Mouse (Mus musculus) embryonic facial prominence, embryonic 15.5 days (tissue): ENCODE results near the gene Sirpa. TPM values are rescaled to one million over a fixed set of nuclear protein-coding genes. Genes with fewer than 3 reads are reported as not detected.
A peak's percentile ranks its signal among the peaks of the same experiment; 100 is the strongest.

Source experiments
- ATAC-seq: fragments of 200-750 bp; cut with Nextera tagmentation; 2 replicates; pipeline ENCODE4 v1.8.0; 2017; ENCODE audit warnings: low read depth, moderate TSS enrichment; ENCODE audit not compliant: insufficient number of reproducible peaks, low FRiP score, low TSS enrichment
- H3K27ac ChIP-seq: fragments of 300-500 bp; sonication (generic); replicated peaks from 2 replicates; pipeline ENCODE4 v1.5.1; 2015; ENCODE audit warnings: mild to moderate bottlenecking, inconsistent platforms
- H3K27me3 ChIP-seq: fragments of 300-500 bp; sonication (generic); 2 replicates; pipeline ENCODE4 v1.6.1; 2015; ENCODE audit warnings: inconsistent platforms
- H3K36me3 ChIP-seq: fragments of 300-500 bp; sonication (generic); 2 replicates; pipeline ENCODE4 v1.6.1; 2015; ENCODE audit warnings: mild to moderate bottlenecking, inconsistent platforms
- H3K4me1 ChIP-seq: fragments of 300-500 bp; sonication (generic); 2 replicates; pipeline ENCODE4 v1.6.1; 2015; ENCODE audit warnings: inconsistent platforms
- H3K4me2 ChIP-seq: fragments of 300-500 bp; sonication (generic); replicated peaks from 2 replicates; pipeline ENCODE4 v1.6.1; 2015; ENCODE audit warnings: mild to moderate bottlenecking, inconsistent platforms
- H3K4me3 ChIP-seq: fragments of 300-500 bp; sonication (generic); replicated peaks from 2 replicates; pipeline ENCODE4 v1.5.1; 2015; ENCODE audit warnings: mild to moderate bottlenecking, inconsistent platforms
- H3K9ac ChIP-seq: fragments of 300-500 bp; sonication (generic); 2 replicates; pipeline ENCODE4 v1.6.1; 2015; ENCODE audit warnings: inconsistent platforms
- H3K9me3 ChIP-seq: fragments of 300-500 bp; sonication (generic); replicated peaks from 2 replicates; pipeline ENCODE4 v1.6.1; 2016; ENCODE audit warnings: inconsistent platforms
- WGBS: fragments of 180-500 bp; shearing (Covaris S2); methylation state at CpG from one replicate; pipeline ENCODE4 v1.1.7; 2015; 5-methylcytosine and 5-hydroxymethylcytosine counted together
- polyA plus RNA-seq: library from polyadenylated mRNA; unstranded; fragments of >200 nt; fragmentation: Nextera tagmentation; extraction: Ambion mirVana; gene quantifications from 2 replicates; pipeline ENCODE4 v1.2.1, GENCODE M21; 2015

The Sirpa gene
- 30.9 and 32.8 TPM in 2 replicates for polyA plus RNA-seq

DNA sequence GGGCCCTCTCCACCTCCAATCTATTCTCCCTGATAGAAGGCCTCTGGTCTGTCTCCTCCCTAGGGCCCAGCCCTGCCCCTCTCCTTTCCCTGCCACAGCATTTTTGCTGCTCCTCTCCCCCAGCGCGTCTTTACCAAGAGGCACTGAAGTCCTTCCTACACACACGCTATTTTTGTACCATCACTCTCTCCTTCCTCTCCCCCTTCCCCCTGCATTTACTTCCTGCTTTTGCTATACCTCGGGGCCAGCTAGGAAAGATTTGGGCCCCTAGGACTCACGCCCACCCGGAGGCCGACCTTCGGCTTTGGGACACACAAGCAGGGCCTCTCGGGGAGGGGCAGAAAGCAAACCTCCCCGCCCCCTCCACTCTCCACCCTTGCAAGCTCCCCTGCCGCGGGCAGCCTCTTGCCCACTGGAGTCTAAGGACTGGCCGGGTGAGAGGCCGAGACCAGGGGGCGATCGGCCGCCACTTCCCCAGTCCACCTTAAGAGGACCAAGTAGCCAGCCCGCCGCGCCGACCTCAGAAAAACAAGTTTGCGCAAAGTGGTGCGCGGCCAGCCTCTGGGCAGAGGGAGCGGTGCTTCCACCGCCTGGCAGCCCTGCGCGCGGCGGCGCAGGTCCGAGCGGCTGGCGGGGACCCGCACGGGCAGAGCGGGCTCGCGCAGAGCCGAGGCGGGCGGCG lies at the start of gene Sirpa:
Gene Sirpa (plus strand): TSS at position 377 of the 682 bp plus-strand sequence.
- Histone ChIP-seq H3K27ac (peak within 1 kb of the TSS; percentile 94), H3K36me3 (no peaks in the 10 kb centered on the region), H3K27me3 (no peaks in the 10 kb centered on the region), H3K4me1 (peaks cover 31% of the 10 kb centered on the region), H3K9ac (peak within 1 kb of the TSS; percentile 81), H3K4me3 (peak within 1 kb of the TSS; percentile 71), H3K4me2 (peak within 1 kb of the TSS; percentile 81), H3K9me3 (no peaks in the 10 kb centered on the region)
- under 1% methylated on average over 43 of the region's 43 CpGs for WGBS
- peak; percentile 79 for ATAC-seq

DNA sequence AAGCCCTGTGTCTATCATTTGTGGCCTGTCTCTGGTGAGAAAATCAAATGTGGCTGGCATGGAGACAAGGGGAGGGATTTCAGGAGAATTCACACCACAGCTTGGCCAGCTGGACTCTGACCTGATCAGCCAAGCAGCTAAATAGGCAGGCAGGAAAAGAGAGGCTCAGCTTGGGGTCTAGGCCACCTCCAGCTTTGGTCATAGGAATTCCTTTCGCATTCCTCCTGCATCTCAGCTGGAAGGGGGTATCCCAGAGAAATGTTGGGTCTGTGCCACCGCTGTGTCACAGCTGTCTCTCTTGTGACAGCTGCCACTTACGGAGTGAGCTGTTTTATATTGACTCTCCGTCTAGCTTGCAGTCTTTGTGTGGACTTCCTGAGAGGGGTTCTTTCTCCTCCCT lies 48.2 kb upstream of the Sirpa start:
- Histone ChIP-seq H3K4me1 (no peaks in the 10 kb centered on the region), H3K9me3 (no peaks in the 10 kb centered on the region), H3K27ac (no peak overlapping the region), H3K4me2 (no peak overlapping the region), H3K36me3 (no peaks in the 10 kb centered on the region), H3K4me3 (no peak overlapping the region), H3K27me3 (no peaks in the 10 kb centered on the region), H3K9ac (no peak overlapping the region)
- peak; percentile 47; the same call in 1 of the 2 replicates for ATAC-seq
- 38% methylated on average over 4 of the region's 4 CpGs for WGBS

DNA sequence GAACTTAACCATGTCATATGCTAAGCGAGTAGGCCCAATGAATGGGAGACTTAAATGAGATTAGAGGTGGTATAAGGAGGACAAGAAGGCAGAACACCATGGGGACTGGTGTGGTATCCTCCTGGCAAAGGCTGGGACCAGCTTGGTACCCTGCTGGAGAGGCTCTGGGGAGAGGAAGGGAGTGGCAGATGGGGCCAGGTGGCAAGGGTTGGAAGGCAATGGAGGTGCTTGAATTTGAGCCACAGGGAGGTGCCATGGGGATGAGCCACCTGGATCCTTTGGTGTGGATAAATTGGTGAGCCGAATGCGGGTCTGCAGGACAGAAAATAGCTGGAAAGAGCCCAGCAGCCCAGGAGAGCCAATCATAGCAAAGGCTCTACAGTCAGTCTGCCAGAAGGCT lies 47.7 kb upstream of the Sirpa start:
- Histone ChIP-seq H3K9me3 (no peaks in the 10 kb centered on the region), H3K4me1 (no peaks in the 10 kb centered on the region), H3K4me3 (no peak overlapping the region), H3K4me2 (no peak overlapping the region), H3K27me3 (no peaks in the 10 kb centered on the region), H3K27ac (no peak overlapping the region), H3K36me3 (no peaks in the 10 kb centered on the region), H3K9ac (no peak overlapping the region)
- WGBS = 71% methylated on average over 3 of the region's 3 CpGs
- no peak for ATAC-seq

DNA sequence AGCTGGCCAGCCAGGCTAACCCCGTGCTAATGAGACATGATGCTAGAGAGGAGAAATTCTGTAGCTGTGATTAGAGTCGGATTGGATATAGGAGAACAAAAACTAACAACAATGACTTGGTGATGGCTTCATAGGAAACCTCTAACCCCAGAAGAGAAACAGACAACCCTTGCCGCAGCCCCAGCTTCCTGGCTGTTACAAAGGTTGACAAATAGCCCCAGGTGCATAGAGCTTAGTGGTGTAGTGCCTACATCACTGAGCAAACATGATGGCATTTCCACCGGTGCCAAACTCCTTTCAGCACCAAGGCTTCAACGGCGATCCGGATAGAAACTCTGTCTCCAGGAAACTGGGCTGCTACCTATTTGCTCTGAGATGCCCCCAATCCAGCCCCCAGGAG lies 47.0 kb upstream of the Sirpa start:
- Histone ChIP-seq H3K9me3 (no peaks in the 10 kb centered on the region), H3K4me3 (no peak overlapping the region), H3K27me3 (no peaks in the 10 kb centered on the region), H3K9ac (no peak overlapping the region), H3K27ac (no peak overlapping the region), H3K4me1 (no peaks in the 10 kb centered on the region), H3K36me3 (no peaks in the 10 kb centered on the region), H3K4me2 (no peak overlapping the region)
- 71% methylated on average over 7 of the region's 7 CpGs for WGBS
- ATAC-seq = no peak

DNA sequence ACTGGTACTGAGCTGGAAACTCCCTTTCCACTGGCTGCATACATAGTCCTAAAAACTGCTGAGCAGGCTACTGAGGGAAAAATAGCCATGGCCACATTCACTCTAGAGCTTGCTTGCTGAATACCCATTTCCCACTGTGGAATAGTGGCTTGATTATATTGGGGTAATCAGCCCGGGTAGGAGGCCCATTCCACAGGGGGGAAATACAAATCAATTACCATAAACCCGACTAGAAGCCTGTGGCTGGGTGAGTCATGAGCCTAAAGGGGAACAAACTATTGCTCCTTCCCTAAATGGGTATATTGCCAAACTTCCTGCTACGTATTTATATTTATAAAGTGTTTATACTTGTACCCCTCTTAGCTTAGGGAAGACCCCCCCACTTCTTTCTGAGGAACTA lies 45.9 kb upstream of the Sirpa start:
- H3K9me3 ChIP-seq = no peaks in the 10 kb centered on the region
- no peak overlapping the region for H3K4me3 ChIP-seq
- no peak for ATAC-seq
- H3K27ac ChIP-seq = no peak overlapping the region
- H3K9ac ChIP-seq = no peak overlapping the region
- no peaks in the 10 kb centered on the region for H3K4me1 ChIP-seq
- 54% methylated on average over 3 of the region's 3 CpGs for WGBS
- no peaks in the 10 kb centered on the region for H3K27me3 ChIP-seq
- H3K36me3 ChIP-seq = no peaks in the 10 kb centered on the region
- H3K4me2 ChIP-seq = no peak overlapping the region

DNA sequence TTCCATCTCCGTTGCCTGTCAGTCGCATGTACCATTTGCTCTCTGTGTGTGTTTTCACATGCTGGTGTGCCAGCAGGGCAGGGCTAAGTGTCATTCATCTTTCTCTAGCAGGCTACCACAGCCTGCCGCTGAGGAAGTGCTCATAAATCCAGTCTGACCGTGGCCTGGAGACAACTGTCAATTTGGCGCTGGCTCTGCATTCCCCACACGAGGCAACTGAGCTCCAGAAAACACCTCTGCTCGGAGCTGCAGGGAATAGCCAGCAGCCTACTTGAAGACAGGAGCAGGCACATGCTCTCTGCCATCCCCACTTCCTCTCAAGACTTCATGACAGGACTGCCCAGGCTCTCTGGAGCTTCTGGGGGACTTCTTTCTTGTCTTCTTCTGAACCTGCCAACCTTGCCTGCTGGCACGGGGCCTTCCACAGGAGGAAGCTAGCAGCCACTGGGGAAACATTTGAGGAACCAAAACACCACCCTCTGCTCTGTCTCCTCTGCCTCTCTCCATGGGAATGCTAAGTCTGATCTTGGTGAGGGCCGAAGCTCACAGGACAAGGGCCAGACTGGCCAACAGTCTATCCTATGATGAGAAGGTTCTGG lies 43.0 kb upstream of the Sirpa start:
- no peak overlapping the region for H3K4me3 ChIP-seq
- no peak overlapping the region for H3K9ac ChIP-seq
- H3K27ac ChIP-seq = no peak overlapping the region
- 58% methylated on average over 9 of the region's 9 CpGs for WGBS
- no peaks in the 10 kb centered on the region for H3K9me3 ChIP-seq
- H3K36me3 ChIP-seq = no peaks in the 10 kb centered on the region
- no peaks in the 10 kb centered on the region for H3K27me3 ChIP-seq
- no peaks in the 10 kb centered on the region for H3K4me1 ChIP-seq
- ATAC-seq = no peak
- no peak overlapping the region for H3K4me2 ChIP-seq

DNA sequence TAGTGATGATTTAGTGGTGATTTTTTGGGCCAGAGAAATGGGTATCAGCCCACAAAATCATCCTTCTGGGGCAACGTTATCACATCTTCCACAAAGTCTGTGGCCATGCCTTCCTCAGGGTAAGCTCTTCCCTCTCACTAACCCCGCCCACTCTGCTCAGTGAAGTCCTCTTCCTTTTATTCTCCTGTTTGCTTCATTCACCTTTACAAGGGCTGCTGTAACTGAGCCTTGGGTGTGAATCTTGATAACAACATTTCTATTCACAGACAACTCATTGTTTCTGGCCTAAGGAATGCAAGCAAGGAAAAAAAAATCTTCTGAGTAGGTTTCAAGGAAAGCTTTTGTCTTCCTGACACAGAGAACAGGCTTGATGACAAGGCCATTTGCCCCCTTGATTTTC lies 41.9 kb upstream of the Sirpa start:
- Histone ChIP-seq H3K9ac (no peak overlapping the region), H3K4me2 (no peak overlapping the region), H3K27ac (no peak overlapping the region), H3K4me1 (no peaks in the 10 kb centered on the region), H3K4me3 (no peak overlapping the region), H3K27me3 (no peaks in the 10 kb centered on the region), H3K9me3 (no peaks in the 10 kb centered on the region), H3K36me3 (no peaks in the 10 kb centered on the region)
- WGBS = 55% methylated on average over 2 of the region's 2 CpGs
- ATAC-seq = no peak

DNA sequence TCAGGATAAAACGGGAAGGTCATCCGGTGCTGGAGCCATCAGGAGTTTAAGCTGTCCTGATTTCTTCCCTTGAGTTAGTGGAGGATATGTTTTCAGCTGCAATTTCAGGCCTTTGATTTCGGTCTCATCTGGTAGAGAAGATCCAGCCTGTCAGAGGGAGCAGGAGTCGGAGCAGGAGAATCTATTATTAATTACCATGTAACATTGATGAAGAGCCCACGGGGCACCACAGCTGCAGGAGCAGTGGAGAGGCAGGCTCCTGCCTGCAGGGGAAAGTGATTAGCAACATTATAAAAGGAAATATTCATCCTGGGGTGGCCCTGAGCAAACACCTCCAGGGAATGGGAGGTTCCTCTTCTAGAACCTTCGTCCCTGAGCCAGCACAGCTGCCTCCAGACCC lies 36.6 kb upstream of the Sirpa start:
- WGBS = 50% methylated on average over 6 of the region's 6 CpGs
- ATAC-seq = no peak
- Histone ChIP-seq H3K9ac (no peak overlapping the region), H3K4me1 (no peaks in the 10 kb centered on the region), H3K4me2 (no peak overlapping the region), H3K36me3 (no peaks in the 10 kb centered on the region), H3K27me3 (no peaks in the 10 kb centered on the region), H3K9me3 (no peaks in the 10 kb centered on the region), H3K4me3 (no peak overlapping the region), H3K27ac (no peak overlapping the region)

DNA sequence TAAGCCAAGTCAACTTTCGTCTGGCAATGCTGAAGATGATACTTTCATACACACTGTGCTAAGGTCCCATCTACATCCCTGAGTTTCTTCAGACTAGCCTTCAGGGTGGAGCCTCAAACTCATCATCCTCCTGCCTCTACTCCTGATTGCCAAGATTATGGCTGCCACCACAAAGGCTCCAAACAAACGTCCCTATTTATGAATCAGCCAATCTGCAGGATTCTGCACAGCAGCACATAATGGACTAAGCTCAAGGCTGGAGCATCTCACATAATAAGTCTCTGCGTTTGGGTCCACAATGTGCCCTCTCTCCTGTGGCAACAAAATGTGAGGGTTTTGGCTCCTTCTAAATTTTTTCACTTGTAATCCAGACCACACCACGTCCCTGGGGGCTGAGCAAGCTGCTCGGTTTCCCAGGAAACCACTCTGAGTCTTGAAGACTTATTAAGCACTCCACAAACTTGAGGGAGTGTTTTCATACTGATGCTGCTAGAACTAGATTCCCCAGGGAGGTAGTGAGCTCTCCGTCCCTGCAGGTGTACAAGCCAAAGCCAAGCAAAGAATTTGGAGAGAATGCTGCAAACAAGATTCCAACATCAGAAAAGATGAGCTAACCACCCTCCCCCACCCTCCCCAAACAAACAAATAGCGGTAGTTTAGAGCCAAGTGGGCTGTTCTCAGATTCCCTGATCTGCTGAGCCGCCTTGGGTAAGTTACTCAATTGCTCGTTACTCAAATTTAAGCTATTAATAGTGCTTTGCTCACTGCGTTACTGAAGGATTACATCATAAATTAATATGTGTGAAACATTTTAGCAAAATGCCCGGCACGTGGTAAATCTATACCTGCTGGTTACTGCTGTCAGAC lies 34.4 kb upstream of the Sirpa start:
- Histone ChIP-seq H3K9ac (no peak overlapping the region), H3K9me3 (no peaks in the 10 kb centered on the region), H3K36me3 (no peaks in the 10 kb centered on the region), H3K27ac (no peak overlapping the region), H3K4me2 (no peak overlapping the region), H3K4me1 (0 out of 2 replicates have a peak, but pooled peaks cover under 1% of the 10 kb centered on the region), H3K27me3 (no peaks in the 10 kb centered on the region), H3K4me3 (no peak overlapping the region)
- no peak for ATAC-seq
- WGBS = 44% methylated on average over 12 of the region's 12 CpGs

DNA sequence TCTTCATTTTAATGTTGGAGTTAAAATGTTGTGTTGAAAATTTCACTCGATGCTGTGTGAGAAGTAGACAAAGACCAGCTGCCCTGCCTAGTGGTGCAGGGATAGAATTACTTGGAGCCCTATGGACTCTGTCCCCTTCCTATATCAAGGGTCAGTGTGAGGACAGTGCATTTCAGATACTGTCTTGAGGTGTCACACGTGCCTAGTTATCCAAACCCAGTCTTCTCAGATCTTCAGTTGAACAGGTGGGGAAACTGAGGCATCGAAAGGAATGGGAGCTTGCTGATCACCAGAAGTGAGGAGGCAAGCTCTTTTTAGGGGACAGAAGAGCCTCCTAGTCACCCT lies 33.8 kb upstream of the Sirpa start:
- H3K27ac ChIP-seq = no peak overlapping the region
- H3K4me3 ChIP-seq = no peak overlapping the region
- no peaks in the 10 kb centered on the region for H3K27me3 ChIP-seq
- H3K9me3 ChIP-seq = no peaks in the 10 kb centered on the region
- WGBS = 67% methylated on average over 3 of the region's 3 CpGs
- ATAC-seq = no peak
- no peaks in the 10 kb centered on the region for H3K36me3 ChIP-seq
- H3K4me2 ChIP-seq = no peak overlapping the region
- H3K9ac ChIP-seq = no peak overlapping the region
- peaks cover 7% of the 10 kb centered on the region; the same call in 1 of the 2 replicates for H3K4me1 ChIP-seq

DNA sequence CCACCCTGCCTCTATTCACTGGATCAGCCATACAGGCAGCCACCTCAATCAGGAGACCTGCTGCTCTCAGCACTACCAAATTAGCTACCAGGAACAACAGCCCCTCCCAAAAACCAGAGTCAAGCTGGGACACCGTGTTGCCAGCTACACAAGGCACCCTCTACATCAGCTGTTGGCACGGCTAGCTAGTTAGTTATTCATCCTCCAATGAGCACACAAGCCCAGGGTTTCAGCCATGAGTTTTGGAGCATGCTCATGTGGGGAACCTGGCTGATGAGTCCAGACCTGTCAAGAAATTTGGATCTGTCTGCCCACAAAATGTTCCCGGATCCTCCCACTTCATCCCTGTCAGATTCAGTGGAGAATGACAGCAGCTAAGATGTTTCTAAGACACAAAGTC lies 30.8 kb upstream of the Sirpa start:
- no peaks in the 10 kb centered on the region for H3K36me3 ChIP-seq
- no peak overlapping the region for H3K27ac ChIP-seq
- H3K4me1 ChIP-seq = peaks cover 10% of the 10 kb centered on the region; the same call in 1 of the 2 replicates
- H3K9me3 ChIP-seq = no peaks in the 10 kb centered on the region
- H3K4me2 ChIP-seq = no peak overlapping the region
- H3K27me3 ChIP-seq = no peaks in the 10 kb centered on the region
- no peak overlapping the region for H3K9ac ChIP-seq
- ATAC-seq = no peak
- H3K4me3 ChIP-seq = no peak overlapping the region
- WGBS = 60% methylated on average over 3 of the region's 3 CpGs
